Mouse (Mus musculus): ENCODE data around the gene Cdk20.

The Cdk20 gene

GRCm38 (mm10) chr13:64432017-64432995 lies at the start of gene Cdk20:
Cdk20 (plus strand) TSS chr13:64432314.
- DNase-seq (ENCODE audit: low read depth, low spot score), result peak; percentile 89

- no peak for DNase-seq (ENCODE audit: low read depth, low spot score)
These were observed 47.2 kb upstream of the Cdk20 start for GRCm38 (mm10) chr13:64384937-64385336.

- no peak for DNase-seq (ENCODE audit: low read depth, low spot score)
These were observed 46.1 kb upstream of the Cdk20 start for GRCm38 (mm10) chr13:64386048-64386447.

GRCm38 (mm10) chr13:64388415-64388814 lies 43.7 kb upstream of the Cdk20 start:
- no peak for DNase-seq (ENCODE audit: low read depth, low spot score)

- no peak for DNase-seq (ENCODE audit: low read depth, low spot score)
These were observed 35.1 kb upstream of the Cdk20 start for GRCm38 (mm10) chr13:64396979-64397378.

- DNase-seq (ENCODE audit: low read depth, low spot score), result no peak
These were observed 34.0 kb upstream of the Cdk20 start for GRCm38 (mm10) chr13:64398065-64398464.

- no peak for DNase-seq (ENCODE audit: low read depth, low spot score)
These were observed 32.2 kb upstream of the Cdk20 start for GRCm38 (mm10) chr13:64399906-64400305.

GRCm38 (mm10) chr13:64400801-64401361 lies 31.2 kb upstream of the Cdk20 start:
- no peak for DNase-seq (ENCODE audit: low read depth, low spot score)

GRCm38 (mm10) chr13:64402006-64402405 lies 30.1 kb upstream of the Cdk20 start:
- DNase-seq (ENCODE audit: low read depth, low spot score), result no peak

- DNase-seq (ENCODE audit: low read depth, low spot score), result no peak
These were observed 29.6 kb upstream of the Cdk20 start for GRCm38 (mm10) chr13:64402504-64402949.

- no peak for DNase-seq (ENCODE audit: low read depth, low spot score)
These were observed 29.1 kb upstream of the Cdk20 start for GRCm38 (mm10) chr13:64402951-64403460.

- DNase-seq (ENCODE audit: low read depth, low spot score), result no peak
These were observed 28.6 kb upstream of the Cdk20 start for GRCm38 (mm10) chr13:64403519-64403918.

- no peak for DNase-seq (ENCODE audit: low read depth, low spot score)
These were observed 26.6 kb upstream of the Cdk20 start for GRCm38 (mm10) chr13:64405550-64405949.

- no peak for DNase-seq (ENCODE audit: low read depth, low spot score)
These were observed 24.1 kb upstream of the Cdk20 start for GRCm38 (mm10) chr13:64407992-64408391.

- no peak for DNase-seq (ENCODE audit: low read depth, low spot score)
These were observed 21.5 kb upstream of the Cdk20 start for GRCm38 (mm10) chr13:64410604-64411003.

GRCm38 (mm10) chr13:64411282-64411681 lies 20.8 kb upstream of the Cdk20 start:
- no peak for DNase-seq (ENCODE audit: low read depth, low spot score)

- DNase-seq (ENCODE audit: low read depth, low spot score), result no peak
These were observed 19.3 kb upstream of the Cdk20 start for GRCm38 (mm10) chr13:64412752-64413257.

- DNase-seq (ENCODE audit: low read depth, low spot score), result no peak
These were observed 16.5 kb upstream of the Cdk20 start for GRCm38 (mm10) chr13:64415659-64416058.

GRCm38 (mm10) chr13:64416955-64417601 lies 15.0 kb upstream of the Cdk20 start:
- no peak for DNase-seq (ENCODE audit: low read depth, low spot score)

GRCm38 (mm10) chr13:64420847-64421246 lies 11.3 kb upstream of the Cdk20 start:
- DNase-seq (ENCODE audit: low read depth, low spot score), result no peak

- DNase-seq (ENCODE audit: low read depth, low spot score), result no peak
These were observed 10.7 kb upstream of the Cdk20 start for GRCm38 (mm10) chr13:64421386-64421785.
